ENCODE assay signal across 8 mouse cellular contexts in genomic region chr11:101081659-101082058, GRCm38 (mm10). TPM values are rescaled to one million over a fixed set of nuclear protein-coding genes. Genes with fewer than 3 reads are reported as not detected.
DNase-seq lines count a peak whose midpoint lies in the region; ATAC-seq and TF ChIP-seq lines count a peak whose summit lies in the region.

No protein-coding gene starts in this region.

- peaks cover 17 to 41% of the 10 kb centered on the region in 2 experiments for H3K4me1 ChIP-seq in CH12.LX (ENCODE audit: control insufficient read depth in 1 of 2, insufficient read depth in 2 of 2)
- H3K4me1 ChIP-seq in forebrain, postnatal 0 days (ENCODE audit: insufficient read depth) = peaks cover 7% of the 10 kb centered on the region
- peaks cover 37% of the 10 kb centered on the region for H3K4me1 ChIP-seq in liver, postnatal 0 days (ENCODE audit: insufficient read depth)

- in situ Hi-C loops in CH12.LX (cut with MboI; ENCODE audit: low pct_ligation_motif_present, low pct_unique_long_range_greater_than_20kb, low sequenced_read_pairs) = loop anchor here (5.0 to 10.0 kb wide), 2 partner anchors 101 to 223 kb away; partner anchors contain the start of gene Becn1

- TF ChIP-seq RAD21 in CH12.LX (IDR thresholded peaks at IDR 0.05; ENCODE audit: low read depth, low read length) = no peak

- peak overlapping the region; percentile 60 for H3K9ac ChIP-seq in CH12.LX (ENCODE audit: insufficient read depth, low read depth)
- peak overlapping the region; percentile 84 for H3K9ac ChIP-seq in forebrain, postnatal 0 days
- H3K9ac ChIP-seq in liver, postnatal 0 days (replicated peaks) = peak overlapping the region; percentile 86

- H3K4me2 ChIP-seq in CH12.LX (ENCODE audit: insufficient read depth, low read depth, poor library complexity, severe bottlenecking) = peak overlapping the region; percentile 79
- peak overlapping the region; percentile 98 for H3K4me2 ChIP-seq in forebrain, postnatal 0 days (ENCODE audit: low read depth)
- H3K4me2 ChIP-seq in liver, postnatal 0 days (ENCODE audit: low read depth, low read length) = peak overlapping the region; percentile 88

- no peak for TF ChIP-seq EP300 in CH12.LX (IDR thresholded peaks at IDR 0.05; ENCODE audit: low read length)
- no peak for TF ChIP-seq EP300 in liver, postnatal 0 days (IDR thresholded peaks at IDR 0.05; ENCODE audit: low read depth)

- H3K9me3 ChIP-seq in CH12.LX (replicated peaks; ENCODE audit: low read length) = no peaks in the 10 kb centered on the region
- H3K9me3 ChIP-seq in forebrain, postnatal 0 days (ENCODE audit: low read length) = no peaks in the 10 kb centered on the region
- no peaks in the 10 kb centered on the region for H3K9me3 ChIP-seq in liver, postnatal 0 days (ENCODE audit: low read length)

- TF ChIP-seq CTCF in gastrocnemius, adult 2 months (IDR thresholded peaks at IDR 0.05) = no peak
- TF ChIP-seq CTCF in CH12.LX (conservative IDR thresholded peaks at IDR 0.05 in 1 of 2, IDR thresholded peaks at IDR 0.05 in 1 of 2; ENCODE audit: low read depth in 2 of 2, low read length in 2 of 2) = no peak
- no peak for TF ChIP-seq CTCF in forebrain, postnatal 0 days (IDR thresholded peaks at IDR 0.05; ENCODE audit: low read depth)
- TF ChIP-seq CTCF in liver, postnatal 0 days (IDR thresholded peaks at IDR 0.05; ENCODE audit: low read depth) = no peak

- H3K36me3 ChIP-seq in CH12.LX (replicated peaks in 1 of 2; ENCODE audit: control insufficient read depth in 1 of 2, insufficient read depth in 1 of 2, low read length in 1 of 2) = peaks cover 16 to 34% of the 10 kb centered on the region in 2 experiments
- peaks cover 12% of the 10 kb centered on the region; the same call in 1 of the 2 replicates for H3K36me3 ChIP-seq in forebrain, postnatal 0 days (ENCODE audit: insufficient read depth)
- peaks cover 19% of the 10 kb centered on the region for H3K36me3 ChIP-seq in liver, postnatal 0 days (replicated peaks; ENCODE audit: insufficient read depth, low read length)

- no peak for DNase-seq in gastrocnemius, adult 2 months
- no peak for DNase-seq in gastrocnemius, postnatal 25 days
- no peak for DNase-seq in CH12.LX (ENCODE audit: extremely low read depth)
- DNase-seq in forebrain, postnatal 0 days = no peak
- no peak for DNase-seq in liver, postnatal 0 days
- DNase-seq in urinary bladder, postnatal 36 days (ENCODE audit: low spot score in 2 of 2) = no peak
- no peak for DNase-seq in thymus, postnatal 36 days
- no peak for DNase-seq in cerebellum, adult 18-20 months

- no peak for ATAC-seq in forebrain, postnatal 0 days
- no peak for ATAC-seq in liver, postnatal 0 days

- no peak for TF ChIP-seq POLR2A in CH12.LX (IDR thresholded peaks at IDR 0.05; ENCODE audit: low read depth, low read length)

- H3K79me2 ChIP-seq in CH12.LX (replicated peaks; ENCODE audit: control insufficient read depth, extremely low read depth, insufficient read depth, poor library complexity, severe bottlenecking) = peaks cover 14% of the 10 kb centered on the region; the same call in 1 of the 2 replicates

- H3K27ac ChIP-seq in gastrocnemius, adult 2 months = peak overlapping the region; percentile 97
- H3K27ac ChIP-seq in CH12.LX (ENCODE audit: insufficient read depth, low read depth) = no peak overlapping the region
- peak overlapping the region; percentile 93 for H3K27ac ChIP-seq in forebrain, postnatal 0 days (ENCODE audit: low read depth, low read length)
- H3K27ac ChIP-seq in liver, postnatal 0 days (ENCODE audit: low read depth) = peak overlapping the region; percentile 93

- WGBS in forebrain, postnatal 0 days = 5% methylated on average over 10 of the region's 10 CpGs
- WGBS in liver, postnatal 0 days (ENCODE audit: insufficient replicate concordance) = 9% methylated on average over 10 of the region's 10 CpGs

- H3K27me3 ChIP-seq in CH12.LX (replicated peaks) = peaks cover 3% of the 10 kb centered on the region
- H3K27me3 ChIP-seq in forebrain, postnatal 0 days (ENCODE audit: insufficient read depth, low read length) = peaks cover 40% of the 10 kb centered on the region
- H3K27me3 ChIP-seq in liver, postnatal 0 days (ENCODE audit: insufficient read depth, low read length) = peaks cover 26% of the 10 kb centered on the region

- H3K4me3 ChIP-seq in gastrocnemius, adult 2 months = peak overlapping the region; percentile 78
- H3K4me3 ChIP-seq in CH12.LX (replicated peaks in 1 of 3; ENCODE audit: low read depth in 2 of 3, low read length in 2 of 3, poor library complexity in 1 of 3) = peak overlapping the region in 2 of 3 experiments; percentile 75 to 94
- peak overlapping the region; percentile 56 for H3K4me3 ChIP-seq in forebrain, postnatal 0 days (ENCODE audit: low read depth, low read length)
- H3K4me3 ChIP-seq in liver, postnatal 0 days (ENCODE audit: low read depth, low read length) = peak overlapping the region; percentile 65

- intact Hi-C loops in gastrocnemius, adult 2 months (cut with DNase I) = loop anchor here (5.0 kb wide), 1 partner anchor 96 kb away; the partner anchor contains the start of gene Ccr10

- dilution Hi-C loops in CH12.LX (cut with MboI; ENCODE audit: extremely low pct_ligation_motif_present, extremely low pct_unique_long_range_greater_than_20kb, low sequenced_read_pairs) = no loop called here

TF ChIP-seq in CH12.LX, 34 proteins besides CTCF, POLR2A, EP300 and RAD21 (continues in another document):
- TF ChIP-seq USF2 (conservative IDR thresholded peaks at IDR 0.05; ENCODE audit: low read depth, low read length) = no peak
- TF ChIP-seq NELFE (IDR thresholded peaks at IDR 0.05; ENCODE audit: low read depth, low read length) = no peak
- no peak for TF ChIP-seq ZKSCAN1 (IDR thresholded peaks at IDR 0.05; ENCODE audit: borderline replicate concordance, low read depth, low read length)
- no peak for TF ChIP-seq NRF1 (IDR thresholded peaks at IDR 0.05; ENCODE audit: low read depth, low read length)
- no peak for TF ChIP-seq MAFK (IDR thresholded peaks at IDR 0.05; ENCODE audit: insufficient replicate concordance, low read length)
- TF ChIP-seq HCFC1 (IDR thresholded peaks at IDR 0.05; ENCODE audit: low read depth, low read length) = no peak
- TF ChIP-seq JUN (IDR thresholded peaks at IDR 0.05; ENCODE audit: insufficient read depth, low read depth, low read length) = no peak
- TF ChIP-seq BHLHE40 (IDR thresholded peaks at IDR 0.05; ENCODE audit: low read depth, low read length) = no peak
- no peak; the same call in 1 of the 2 replicates for TF ChIP-seq MXI1 (IDR thresholded peaks at IDR 0.05; ENCODE audit: low read depth, low read length)
- TF ChIP-seq E2F4 (IDR thresholded peaks at IDR 0.05; ENCODE audit: insufficient replicate concordance, low read depth, low read length) = no peak
- TF ChIP-seq MAZ (IDR thresholded peaks at IDR 0.05; ENCODE audit: low read depth, low read length) = no peak
- TF ChIP-seq TCF12 (IDR thresholded peaks at IDR 0.05; ENCODE audit: low read depth, low read length) = no peak
- no peak for TF ChIP-seq ETS1 (conservative IDR thresholded peaks at IDR 0.05; ENCODE audit: low read depth, low read length)

RNA-seq across cellular contexts. Expression of gene Coasy, which starts 0.7 kb away (rescaled TPM):
- total RNA-seq in gastrocnemius, adult 2 months (2021) = 1 to 10 TPM; 7.1 to 9.8 TPM
- total RNA-seq in gastrocnemius, postnatal 25 days (2021) = 10 to 100 TPM in 1 of 2 experiments, 1 to 10 TPM in 1; 7.9 to 10.3 TPM
- total RNA-seq in CH12.LX (2012; rRNA removed) (74.9 and 78.9 TPM in 2 replicates), CH12.LX (2014; rRNA removed) (60.4 and 66.1 TPM in 2 replicates)
- 56.6 and 63.4 TPM in 2 replicates for polyA plus RNA-seq in CH12.LX (2012; ENCODE audit: insufficient read length, low read depth)
- 39.3 and 40.7 TPM in 2 replicates for total RNA-seq in forebrain, postnatal 0 days (2014; rRNA removed)
- 39.8 and 40.2 TPM in 2 replicates for polyA plus RNA-seq in forebrain, postnatal 0 days (2015; fragmentation: Nextera tagmentation; extraction: Ambion mirVana)
- 38.5 and 42.9 TPM in 2 replicates for polyA plus RNA-seq in liver, postnatal 0 days (2015; fragmentation: Nextera tagmentation; extraction: Ambion mirVana)

RNA-seq across cellular contexts. Expression of gene Hsd17b1, which starts 3.4 kb away (rescaled TPM):
- under 1 TPM in 1 of 2 experiments, not detected in 1; 0.18 TPM for total RNA-seq in gastrocnemius, adult 2 months (2021)
- not detected for total RNA-seq in gastrocnemius, postnatal 25 days (2021)
- total RNA-seq in CH12.LX (2012; rRNA removed) (0.29 and 0.81 TPM in 2 replicates), CH12.LX (2014; rRNA removed) (not detected in 2 replicates)
- polyA plus RNA-seq in CH12.LX (2012; ENCODE audit: insufficient read length, low read depth) = 0.17 TPM in 1 of 2 replicates, not detected in the other
- total RNA-seq in forebrain, postnatal 0 days (2014; rRNA removed) = 0.23 and 0.71 TPM in 2 replicates
- polyA plus RNA-seq in forebrain, postnatal 0 days (2015; fragmentation: Nextera tagmentation; extraction: Ambion mirVana) = not detected in 2 replicates
- polyA plus RNA-seq in liver, postnatal 0 days (2015; fragmentation: Nextera tagmentation; extraction: Ambion mirVana) = 0.23 and 0.33 TPM in 2 replicates

RNA-seq across cellular contexts. Expression of gene Mlx, which starts 5.4 kb away (rescaled TPM):
- total RNA-seq in gastrocnemius, adult 2 months (2021) = 10 to 100 TPM; 12.5 to 14.4 TPM
- total RNA-seq in gastrocnemius, postnatal 25 days (2021) = 10 to 100 TPM in 1 of 2 experiments, 1 to 10 TPM in 1; 7.5 to 11.0 TPM
- 45.2 and 63.0 TPM in 2 replicates for total RNA-seq in CH12.LX (2012; rRNA removed)
- 93.1 and 116 TPM in 2 replicates for total RNA-seq in CH12.LX (2014; rRNA removed)
- 43.3 and 51.5 TPM in 2 replicates for polyA plus RNA-seq in CH12.LX (2012; ENCODE audit: insufficient read length, low read depth)
- 68.0 and 76.5 TPM in 2 replicates for total RNA-seq in forebrain, postnatal 0 days (2014; rRNA removed)
- 78.0 and 82.4 TPM in 2 replicates for polyA plus RNA-seq in forebrain, postnatal 0 days (2015; fragmentation: Nextera tagmentation; extraction: Ambion mirVana)
- 24.1 and 26.1 TPM in 2 replicates for polyA plus RNA-seq in liver, postnatal 0 days (2015; fragmentation: Nextera tagmentation; extraction: Ambion mirVana)

RNA-seq across cellular contexts. Expression of gene Naglu, which starts 11.8 kb away (rescaled TPM):
- total RNA-seq in gastrocnemius, adult 2 months (2021) = 1 to 10 TPM; 3.3 to 4.1 TPM
- total RNA-seq in gastrocnemius, postnatal 25 days (2021) = 1 to 10 TPM; 3.3 to 3.9 TPM
- 23.2 and 33.3 TPM in 2 replicates for total RNA-seq in CH12.LX (2012; rRNA removed)
- total RNA-seq in CH12.LX (2014; rRNA removed) = 12.8 and 13.8 TPM in 2 replicates
- polyA plus RNA-seq in CH12.LX (2012; ENCODE audit: insufficient read length, low read depth) = 8.3 and 11.2 TPM in 2 replicates
- total RNA-seq in forebrain, postnatal 0 days (2014; rRNA removed) = 11.3 and 14.9 TPM in 2 replicates
- 11.6 and 12.6 TPM in 2 replicates for polyA plus RNA-seq in forebrain, postnatal 0 days (2015; fragmentation: Nextera tagmentation; extraction: Ambion mirVana)
- polyA plus RNA-seq in liver, postnatal 0 days (2015; fragmentation: Nextera tagmentation; extraction: Ambion mirVana) = 19.1 and 19.3 TPM in 2 replicates

RNA-seq across cellular contexts. Expression of gene Psmc3ip, which starts 13.6 kb away (rescaled TPM):
- 1 to 10 TPM; 1.5 to 2.2 TPM for total RNA-seq in gastrocnemius, adult 2 months (2021)
- 1 to 10 TPM; 1.5 to 1.7 TPM for total RNA-seq in gastrocnemius, postnatal 25 days (2021)
- 63.7 and 106 TPM in 2 replicates for total RNA-seq in CH12.LX (2012; rRNA removed)
- 85.9 and 106 TPM in 2 replicates for total RNA-seq in CH12.LX (2014; rRNA removed)
- polyA plus RNA-seq in CH12.LX (2012; ENCODE audit: insufficient read length, low read depth) = 89.9 and 114 TPM in 2 replicates
- 9.5 and 13.8 TPM in 2 replicates for total RNA-seq in forebrain, postnatal 0 days (2014; rRNA removed)
- 19.2 and 25.7 TPM in 2 replicates for polyA plus RNA-seq in forebrain, postnatal 0 days (2015; fragmentation: Nextera tagmentation; extraction: Ambion mirVana)
- polyA plus RNA-seq in liver, postnatal 0 days (2015; fragmentation: Nextera tagmentation; extraction: Ambion mirVana) = 8.1 and 8.2 TPM in 2 replicates
